ENCODE assay signal across 10 mouse cellular contexts in the genomic region with DNA sequence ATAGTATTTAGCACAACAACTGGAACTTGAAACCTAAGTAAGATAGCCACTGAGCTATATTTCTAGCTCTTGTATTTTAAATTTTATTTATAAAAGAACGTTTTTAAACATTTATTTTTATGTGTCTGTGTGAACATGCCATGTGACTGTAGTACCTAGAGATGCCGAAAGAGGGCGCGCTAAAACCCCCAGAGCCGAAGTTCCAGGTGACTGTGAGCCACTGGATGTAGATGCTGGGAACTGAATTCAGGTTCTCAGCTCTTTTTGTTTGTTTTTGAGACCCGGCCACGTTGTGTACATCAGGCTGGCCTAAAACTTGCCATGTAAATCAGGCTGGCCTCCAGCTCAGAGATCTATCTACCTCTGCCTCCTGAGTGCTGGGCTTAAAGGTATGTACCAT. TPM values are rescaled to one million over a fixed set of nuclear protein-coding genes. Genes with fewer than 3 reads are reported as not detected.
DNase-seq lines count a peak whose midpoint lies in the region; ATAC-seq and TF ChIP-seq lines count a peak whose summit lies in the region.
"Had no signal": no experiment of that assay in that cellular context is flagged by ENCODE, and none has a peak within 500 bp of the region (broad histone marks: within the 10 kb centered on the region; RNA-seq: fewer than 3 reads in every experiment).

No protein-coding gene starts in this region.

- peak; percentile 44 for DNase-seq in T-cell, adult 2 months (ENCODE audit: low spot score)
- no peak for DNase-seq in layer of hippocampus, postnatal 25 days (ENCODE audit: extremely low spot score in 1 of 2, low spot score in 1 of 2)
- no peak for DNase-seq in forebrain, embryonic 10.5 days (ENCODE audit: extremely low spot score, low spot score)
- no peak for DNase-seq in layer of hippocampus, adult 18-20 months (ENCODE audit: low spot score in 2 of 2)

- H3K9ac ChIP-seq in intestine, postnatal 0 days (ENCODE audit: low read depth, low read length) = no peak overlapping the region
- no peak overlapping the region for H3K9ac ChIP-seq in intestine, embryonic 15.5 days
- H3K9ac ChIP-seq: limb, embryonic 12.5 days; neural tube, embryonic 13.5 days had no signal

- no peaks in the 10 kb centered on the region for H3K27me3 ChIP-seq in intestine, postnatal 0 days (replicated peaks; ENCODE audit: control insufficient read depth, insufficient read depth, low read length)
- no peaks in the 10 kb centered on the region for H3K27me3 ChIP-seq in intestine, embryonic 15.5 days (replicated peaks)
- H3K27me3 ChIP-seq in C2C12 (ENCODE audit: control insufficient read depth, insufficient read depth, insufficient read length) = no peaks in the 10 kb centered on the region
- H3K27me3 ChIP-seq in myocyte (ENCODE audit: control insufficient read depth, insufficient read depth, insufficient read length) = no peaks in the 10 kb centered on the region
- H3K27me3 ChIP-seq in forebrain, embryonic 10.5 days (ENCODE audit: poor library complexity, severe bottlenecking) = no peaks in the 10 kb centered on the region
- H3K27me3 ChIP-seq: limb, embryonic 12.5 days; neural tube, embryonic 13.5 days had no signal

- no peaks in the 10 kb centered on the region for H3K79me3 ChIP-seq in C2C12 (ENCODE audit: low read depth)

- no peak overlapping the region for H3K4me3 ChIP-seq in intestine, postnatal 0 days (ENCODE audit: low read depth, low read length)
- H3K4me3 ChIP-seq in intestine, embryonic 15.5 days (replicated peaks) = no peak overlapping the region
- no peak overlapping the region for H3K4me3 ChIP-seq in C2C12 (ENCODE audit: insufficient read depth, poor library complexity, severe bottlenecking)
- no peak overlapping the region for H3K4me3 ChIP-seq in myocyte
- no peak overlapping the region for H3K4me3 ChIP-seq in forebrain, embryonic 10.5 days
- H3K4me3 ChIP-seq: limb, embryonic 12.5 days; neural tube, embryonic 13.5 days had no signal

- no peak overlapping the region for H3K27ac ChIP-seq in intestine, postnatal 0 days (ENCODE audit: low read depth, low read length)
- H3K27ac ChIP-seq in intestine, embryonic 15.5 days = no peak overlapping the region
- no peak overlapping the region for H3K27ac ChIP-seq in forebrain, embryonic 10.5 days
- H3K27ac ChIP-seq: limb, embryonic 12.5 days; neural tube, embryonic 13.5 days had no signal

- no peaks in the 10 kb centered on the region for H3K9me3 ChIP-seq in intestine, postnatal 0 days (ENCODE audit: control insufficient read depth)
- no peaks in the 10 kb centered on the region for H3K9me3 ChIP-seq in intestine, embryonic 15.5 days
- H3K9me3 ChIP-seq in forebrain, embryonic 10.5 days = no peaks in the 10 kb centered on the region
- H3K9me3 ChIP-seq: limb, embryonic 12.5 days; neural tube, embryonic 13.5 days had no signal

- 24% methylated on average over 7 of the region's 7 CpGs for WGBS in intestine, postnatal 0 days
- WGBS in intestine, embryonic 15.5 days = 26% methylated on average over 7 of the region's 7 CpGs
- 24% methylated on average over 7 of the region's 7 CpGs for WGBS in forebrain, embryonic 10.5 days

- no peak for ATAC-seq in intestine, postnatal 0 days
- ATAC-seq in intestine, embryonic 15.5 days = no peak

- no peaks in the 10 kb centered on the region for H3K36me3 ChIP-seq in intestine, postnatal 0 days (ENCODE audit: control insufficient read depth, insufficient read depth)
- H3K36me3 ChIP-seq in intestine, embryonic 15.5 days = no peaks in the 10 kb centered on the region
- H3K36me3 ChIP-seq in C2C12 (ENCODE audit: control insufficient read depth, insufficient read depth) (no peaks in the 10 kb centered on the region), myocyte (ENCODE audit: control insufficient read depth, insufficient read depth) (no peaks in the 10 kb centered on the region)
- no peaks in the 10 kb centered on the region for H3K36me3 ChIP-seq in forebrain, embryonic 10.5 days (replicated peaks)
- H3K36me3 ChIP-seq: limb, embryonic 12.5 days; neural tube, embryonic 13.5 days had no signal

- no peak overlapping the region for H3ac ChIP-seq in C2C12 (ENCODE audit: control insufficient read depth, insufficient read length, low read depth)
- H3ac ChIP-seq in myocyte (ENCODE audit: control insufficient read depth, insufficient read length) = no peak overlapping the region

- TF ChIP-seq CTCF in intestine, postnatal 0 days (IDR thresholded peaks at IDR 0.05; ENCODE audit: low read depth) = peak; percentile 71
- TF ChIP-seq CTCF in C2C12 (IDR thresholded peaks at IDR 0.05; ENCODE audit: control insufficient read depth, insufficient read depth, insufficient read length) = no peak

- H3K4me2 ChIP-seq in intestine, postnatal 0 days (replicated peaks; ENCODE audit: low read depth) = no peak overlapping the region
- H3K4me2 ChIP-seq in intestine, embryonic 15.5 days (replicated peaks) = no peak overlapping the region
- H3K4me2 ChIP-seq in myocyte (ENCODE audit: low read depth) = no peak overlapping the region
- H3K4me2 ChIP-seq: limb, embryonic 12.5 days; neural tube, embryonic 13.5 days had no signal

- TF ChIP-seq POLR2A in myocyte (IDR thresholded peaks at IDR 0.05; ENCODE audit: insufficient read length, low read depth) = no peak

- no peaks in the 10 kb centered on the region for H3K79me2 ChIP-seq in C2C12 (ENCODE audit: control insufficient read depth, insufficient read depth)
- H3K79me2 ChIP-seq in myocyte (ENCODE audit: control insufficient read depth, insufficient read depth) = no peaks in the 10 kb centered on the region

- H3K4me1 ChIP-seq in intestine, postnatal 0 days (replicated peaks; ENCODE audit: control insufficient read depth, insufficient read depth, low read length) = peaks cover 5% of the 10 kb centered on the region; the same call in 1 of the 2 replicates
- H3K4me1 ChIP-seq in intestine, embryonic 15.5 days (replicated peaks) = no peaks in the 10 kb centered on the region; the same call in 1 of the 2 replicates
- peaks cover 21% of the 10 kb centered on the region for H3K4me1 ChIP-seq in forebrain, embryonic 10.5 days

TF ChIP-seq in C2C12, 6 proteins besides CTCF, POLR2A, EP300 and RAD21:
- TF ChIP-seq USF1 (IDR thresholded peaks at IDR 0.05; ENCODE audit: low read depth) (peak; percentile 24), MYOG (IDR thresholded peaks at IDR 0.05; ENCODE audit: control insufficient read depth, extremely low read depth, insufficient read length) (no peak)

TF ChIP-seq in myocyte, 11 proteins besides CTCF, POLR2A, EP300 and RAD21:
- TF ChIP-seq USF1 (IDR thresholded peaks at IDR 0.05; ENCODE audit: low read depth) (peak; percentile 3), MAX (IDR thresholded peaks at IDR 0.05; ENCODE audit: low read depth) (no peak)

RNA-seq across cellular contexts. Expression of gene Morn3, which starts 3.0 kb away (rescaled TPM):
- 0.43 TPM in 1 of 2 replicates, not detected in the other for polyA plus RNA-seq in intestine, postnatal 0 days (2015; fragmentation: Nextera tagmentation; extraction: Ambion mirVana)
- polyA plus RNA-seq in intestine, embryonic 15.5 days (2015; fragmentation: Nextera tagmentation; extraction: Ambion mirVana) = 0.45 TPM in 1 of 2 replicates, not detected in the other
- not detected for polyA plus RNA-seq in C2C12 (2012; fragmentation: generic; extraction: Trizol)
- polyA plus RNA-seq in myocyte (2012; fragmentation: generic; extraction: Trizol) = not detected
- 1 to 10 TPM in 1 of 2 experiments, not detected in 1; 1.5 TPM for total RNA-seq in layer of hippocampus, postnatal 25 days (2021)
- 0.26 and 0.33 TPM in 2 replicates for polyA plus RNA-seq in forebrain, embryonic 10.5 days (2016; fragmentation: Nextera tagmentation; extraction: Ambion mirVana)
- total RNA-seq in layer of hippocampus, adult 18-20 months (2021) = under 1 TPM; 0.38 to 0.94 TPM
- polyA plus RNA-seq: limb, embryonic 12.5 days had no signal

RNA-seq across cellular contexts. Expression of gene Tmem120b, which starts 24.4 kb away (rescaled TPM):
- 3.2 and 4.2 TPM in 2 replicates for polyA plus RNA-seq in intestine, postnatal 0 days (2015; fragmentation: Nextera tagmentation; extraction: Ambion mirVana)
- polyA plus RNA-seq in intestine, embryonic 15.5 days (2015; fragmentation: Nextera tagmentation; extraction: Ambion mirVana) = 8.4 and 10.1 TPM in 2 replicates
- polyA plus RNA-seq in C2C12 (2012; fragmentation: generic; extraction: Trizol) (10.4 TPM), myocyte (2012; fragmentation: generic; extraction: Trizol) (41.3 TPM)
- total RNA-seq in layer of hippocampus, postnatal 25 days (2021) = 10 to 100 TPM; 13.8 to 18.4 TPM
- 8.3 and 10.4 TPM in 2 replicates for polyA plus RNA-seq in forebrain, embryonic 10.5 days (2016; fragmentation: Nextera tagmentation; extraction: Ambion mirVana)
- total RNA-seq in layer of hippocampus, adult 18-20 months (2021) = 10 to 100 TPM; 16.4 to 17.6 TPM

RNA-seq across cellular contexts. Expression of gene Orai1, which starts 29.0 kb away (rescaled TPM):
- polyA plus RNA-seq in intestine, postnatal 0 days (2015; fragmentation: Nextera tagmentation; extraction: Ambion mirVana) = 36.8 and 42.5 TPM in 2 replicates
- polyA plus RNA-seq in intestine, embryonic 15.5 days (2015; fragmentation: Nextera tagmentation; extraction: Ambion mirVana) = 18.9 and 19.3 TPM in 2 replicates
- polyA plus RNA-seq in C2C12 (2012; fragmentation: generic; extraction: Trizol) (10.8 TPM), myocyte (2012; fragmentation: generic; extraction: Trizol) (36.7 TPM)
- 10 to 100 TPM; 11.0 to 11.7 TPM for total RNA-seq in layer of hippocampus, postnatal 25 days (2021)
- 6.9 and 7.9 TPM in 2 replicates for polyA plus RNA-seq in forebrain, embryonic 10.5 days (2016; fragmentation: Nextera tagmentation; extraction: Ambion mirVana)
- 10 to 100 TPM; 11.2 to 11.9 TPM for total RNA-seq in layer of hippocampus, adult 18-20 months (2021)

RNA-seq across cellular contexts. Expression of gene Kdm2b, which starts 54.2 kb away (rescaled TPM):
- polyA plus RNA-seq in intestine, postnatal 0 days (2015; fragmentation: Nextera tagmentation; extraction: Ambion mirVana) = 7.6 and 8.6 TPM in 2 replicates
- polyA plus RNA-seq in intestine, embryonic 15.5 days (2015; fragmentation: Nextera tagmentation; extraction: Ambion mirVana) = 27.2 and 29.4 TPM in 2 replicates
- polyA plus RNA-seq in C2C12 (2012; fragmentation: generic; extraction: Trizol) (15.3 TPM), myocyte (2012; fragmentation: generic; extraction: Trizol) (10.1 TPM)
- total RNA-seq in layer of hippocampus, postnatal 25 days (2021) = 10 to 100 TPM; 36.9 to 38.4 TPM
- 83.3 and 83.4 TPM in 2 replicates for polyA plus RNA-seq in forebrain, embryonic 10.5 days (2016; fragmentation: Nextera tagmentation; extraction: Ambion mirVana)
- 10 to 100 TPM; 33.5 to 39.4 TPM for total RNA-seq in layer of hippocampus, adult 18-20 months (2021)
